Mouse (Mus musculus) embryonic stem cell, embryonic (primary cell): ENCODE results near the gene Iqschfp.

Source experiments
- CTCF ChIA-PET, 4 experiments: fragments of 300-600 bp in 2 of 4; fragments of 350-600 bp in 2 of 4; sonication (Branson Sonifier 250); formaldehyde crosslinking; loops; one replicate each; lab custom pipeline; 2022; ENCODE audit warnings: inconsistent platforms in 2 of 4; lab: Charles Lee
- POLR2A ChIA-PET, 4 experiments: fragments of 300-600 bp in 2 of 4; fragments of 350-600 bp in 2 of 4; sonication (Branson Sonifier 250); formaldehyde crosslinking; loops; one replicate each; lab custom pipeline; 2022; ENCODE audit warnings: antibody characterized with exemption in 4 of 4, inconsistent platforms in 1 of 4; lab: Charles Lee

Gene Iqschfp

GRCm38 (mm10) chr3:68150688-68151087 is 258.7 kb downstream of the Iqschfp start:
- ChIA-PET POLR2A (no interaction called here), CTCF (no interaction called here)

GRCm38 (mm10) chr3:68160175-68160574 is 268.1 kb downstream of the Iqschfp start:
- POLR2A ChIA-PET: no interaction called here
- CTCF ChIA-PET: no interaction called here

- CTCF ChIA-PET: no interaction called here
These were observed 268.7 kb downstream of the Iqschfp start for GRCm38 (mm10) chr3:68160760-68161159.

GRCm38 (mm10) chr3:68178248-68178647 is 286.2 kb downstream of the Iqschfp start:
- ChIA-PET POLR2A (interaction anchor here in 1 of 4 experiments (0.7 kb wide), 1 partner anchor 333 kb away, joined by 3 read pairs; no protein-coding TSS in a partner anchor), CTCF (no interaction called here)

More at GRCm38 (mm10) chr3:68160760-68161159, 268.7 kb downstream of the Iqschfp start:
- POLR2A ChIA-PET: no interaction called here

- CTCF ChIA-PET: interaction anchor here in 1 of 4 experiments (0.8 kb wide), 1 partner anchor 131 kb away, joined by 3 read pairs; no protein-coding TSS in a partner anchor
- POLR2A ChIA-PET: no interaction called here
These were observed 295.4 kb downstream of the Iqschfp start for GRCm38 (mm10) chr3:68187471-68187870.

- ChIA-PET POLR2A (no interaction called here), CTCF (no interaction called here)
These were observed 297.1 kb downstream of the Iqschfp start for GRCm38 (mm10) chr3:68189100-68189499.

- ChIA-PET POLR2A (no interaction called here), CTCF (no interaction called here)
These were observed 304.9 kb downstream of the Iqschfp start for GRCm38 (mm10) chr3:68196933-68197332.

- ChIA-PET CTCF (no interaction called here), POLR2A (interaction anchor here in 1 of 4 experiments (0.7 kb wide), 1 partner anchor 68 kb away, joined by 3 read pairs; no protein-coding TSS in a partner anchor)
These were observed 309.2 kb downstream of the Iqschfp start for GRCm38 (mm10) chr3:68201214-68201613.

- ChIA-PET CTCF (no interaction called here), POLR2A (interaction anchor here in 1 of 4 experiments (0.6 kb wide), 1 partner anchor 188 kb away, joined by 3 read pairs; no protein-coding TSS in a partner anchor)
These were observed 310.3 kb downstream of the Iqschfp start for GRCm38 (mm10) chr3:68202162-68202902.

- POLR2A ChIA-PET: no interaction called here
- CTCF ChIA-PET: interaction anchor here in 1 of 4 experiments (0.5 kb wide), 1 partner anchor 310 kb away, joined by 3 read pairs; no protein-coding TSS in a partner anchor
These were observed 312.0 kb downstream of the Iqschfp start for GRCm38 (mm10) chr3:68203934-68204467.

- CTCF ChIA-PET: no interaction called here
- POLR2A ChIA-PET: no interaction called here
These were observed 318.4 kb downstream of the Iqschfp start for GRCm38 (mm10) chr3:68210422-68210821.

- ChIA-PET POLR2A (no interaction called here), CTCF (no interaction called here)
These were observed 329.4 kb downstream of the Iqschfp start for GRCm38 (mm10) chr3:68221452-68221851.

GRCm38 (mm10) chr3:68239887-68240286 is 347.9 kb downstream of the Iqschfp start:
- POLR2A ChIA-PET: no interaction called here

GRCm38 (mm10) chr3:68243239-68243638 is 351.2 kb downstream of the Iqschfp start:
- POLR2A ChIA-PET: interaction anchor here in 1 of 4 experiments (1.3 kb wide), 1 partner anchor 15 kb away, joined by 3 read pairs; no protein-coding TSS in a partner anchor
- CTCF ChIA-PET: no interaction called here

More at GRCm38 (mm10) chr3:68239887-68240286, 347.9 kb downstream of the Iqschfp start:
- CTCF ChIA-PET: no interaction called here

- CTCF ChIA-PET: interaction anchor here in 1 of 4 experiments (0.5 kb wide), 1 partner anchor 406 kb away, joined by 4 read pairs; no protein-coding TSS in a partner anchor
- POLR2A ChIA-PET: interaction anchor here in 1 of 4 experiments (1.1 to 1.4 kb wide), 2 partner anchors 240 to 246 kb away, joined by 3 to 6 read pairs; no protein-coding TSS in a partner anchor
These were observed 354.1 kb downstream of the Iqschfp start for GRCm38 (mm10) chr3:68246154-68246553.

GRCm38 (mm10) chr3:68250589-68250988 is 358.6 kb downstream of the Iqschfp start:
- POLR2A ChIA-PET: no interaction called here
- CTCF ChIA-PET: no interaction called here

GRCm38 (mm10) chr3:68252335-68252734 is 360.3 kb downstream of the Iqschfp start:
- POLR2A ChIA-PET: interaction anchor here in 2 of 4 experiments (1.1 to 1.2 kb wide), 2 partner anchors 21 to 240 kb away, joined by 3 read pairs; no protein-coding TSS in a partner anchor
- CTCF ChIA-PET: no interaction called here

- POLR2A ChIA-PET: interaction anchor here in 2 of 4 experiments (0.6 to 1.2 kb wide), 2 partner anchors 230 to 1648 kb away, joined by 3 read pairs; no protein-coding TSS in a partner anchor
These were observed 370.3 kb downstream of the Iqschfp start for GRCm38 (mm10) chr3:68262304-68262703.

GRCm38 (mm10) chr3:68267905-68268304 is 375.9 kb downstream of the Iqschfp start:
- ChIA-PET POLR2A (no interaction called here), CTCF (no interaction called here)

More at GRCm38 (mm10) chr3:68262304-68262703, 370.3 kb downstream of the Iqschfp start:
- CTCF ChIA-PET: no interaction called here

- ChIA-PET POLR2A (no interaction called here), CTCF (no interaction called here)
These were observed 377.2 kb downstream of the Iqschfp start for GRCm38 (mm10) chr3:68269251-68269650.
